In the genomic region with DNA sequence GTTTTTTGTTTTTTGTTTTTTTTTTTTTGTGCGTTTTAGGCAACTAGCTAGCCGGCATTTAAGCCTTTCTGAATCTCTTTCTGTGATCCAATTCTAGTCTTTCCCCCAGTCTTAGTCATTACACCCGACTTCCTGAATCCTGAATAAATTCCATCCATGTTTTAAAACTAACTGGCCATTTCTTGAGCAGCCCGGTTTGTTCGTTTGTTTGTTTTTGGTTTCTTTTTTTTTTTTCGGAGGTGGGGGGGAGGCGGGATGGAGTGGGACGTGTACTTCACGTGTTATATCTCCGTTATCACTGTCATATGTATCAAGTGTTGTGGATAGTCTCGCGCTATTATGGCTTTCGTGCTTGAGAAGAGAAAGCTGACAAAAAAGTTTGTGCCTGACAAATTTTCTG, we compare ENCODE assay signal across 8 mouse cellular contexts. TPM values are rescaled to one million over a fixed set of nuclear protein-coding genes. Genes with fewer than 3 reads are reported as not detected.
DNase-seq lines count a peak whose midpoint lies in the region; ATAC-seq and TF ChIP-seq lines count a peak whose summit lies in the region.

No protein-coding gene starts in this region.

- peak overlapping the region; percentile 53 for H3K4me2 ChIP-seq in hindbrain, embryonic 13.5 days

- no peaks in the 10 kb centered on the region for H3K9me3 ChIP-seq in hindbrain, embryonic 13.5 days

- H3K9ac ChIP-seq in liver, adult 2 months (ENCODE audit: low read depth, low read length): peak overlapping the region; percentile 61
- H3K9ac ChIP-seq in hindbrain, embryonic 13.5 days: no peak overlapping the region; the same call in 1 of the 2 replicates

- intact Hi-C loops in left cerebral cortex, postnatal 36 days (cut with DNase I): no loop called here

- H3K79me2 ChIP-seq in liver, adult 2 months (ENCODE audit: control insufficient read depth, insufficient read depth, low read length): peaks cover 4% of the 10 kb centered on the region; the same call in 1 of the 2 replicates

- no peaks in the 10 kb centered on the region for H3K36me3 ChIP-seq in liver, adult 2 months (ENCODE audit: control insufficient read depth, insufficient read depth, low read length)
- H3K36me3 ChIP-seq in hindbrain, embryonic 13.5 days: no peaks in the 10 kb centered on the region

- H3K4me1 ChIP-seq in liver, adult 2 months (ENCODE audit: control insufficient read depth, insufficient read depth, low read length): peaks cover 1% of the 10 kb centered on the region; the same call in 1 of the 2 replicates
- H3K4me1 ChIP-seq in hindbrain, embryonic 13.5 days (replicated peaks): peaks cover 7% of the 10 kb centered on the region

- TF ChIP-seq CTCF in liver, adult 2 months (IDR thresholded peaks at IDR 0.05; ENCODE audit: low read depth, low read length): no peak

- no peak for TF ChIP-seq POLR2A in liver, adult 2 months (IDR thresholded peaks at IDR 0.05; ENCODE audit: extremely low read depth, insufficient read depth, low read length)

- no peak for DNase-seq in liver, adult 2 months (ENCODE audit: extremely low read depth, low read depth, low spot score)
- no peak for DNase-seq in liver
- DNase-seq in ZHBTc4 (ENCODE audit: low read depth, low spot score): peak; percentile 26
- DNase-seq in mesoderm, embryonic 11.5 days (ENCODE audit: low read depth, low spot score): peak; percentile 21
- no peak for DNase-seq in adrenal gland, postnatal 25 days
- no peak for DNase-seq in left cerebral cortex, postnatal 36 days (ENCODE audit: low spot score in 2 of 2)
- DNase-seq in retina, embryonic 14.5 days (ENCODE audit: low spot score): no peak

- no peaks in the 10 kb centered on the region for H3K27me3 ChIP-seq in liver, adult 2 months (ENCODE audit: control insufficient read depth, insufficient read depth, low read length)
- H3K27me3 ChIP-seq in hindbrain, embryonic 13.5 days: no peaks in the 10 kb centered on the region

- no peak for ATAC-seq in hindbrain, embryonic 13.5 days (ENCODE audit: low FRiP score)

- peak overlapping the region; percentile 68 for H3K4me3 ChIP-seq in liver, adult 2 months (ENCODE audit: insufficient read depth, low read depth, low read length)
- H3K4me3 ChIP-seq in hindbrain, embryonic 13.5 days: peak overlapping the region; percentile 52

- WGBS in liver, adult 2 months: 1% methylated on average over 13 of the region's 13 CpGs
- WGBS in hindbrain, embryonic 13.5 days: 15% methylated on average over 13 of the region's 13 CpGs

- peak overlapping the region; percentile 42 for H3K27ac ChIP-seq in liver, adult 2 months (replicated peaks; ENCODE audit: insufficient read depth, low read depth, low read length)
- no peak overlapping the region for H3K27ac ChIP-seq in hindbrain, embryonic 13.5 days

RNA-seq across cellular contexts. Expression of a gene that starts 0.5 kb away (rescaled TPM):
- total RNA-seq in liver, adult 2 months (2014; rRNA removed): 72.1 and 90.0 TPM in 2 replicates
- 31.4 and 39.7 TPM in 2 replicates for polyA plus RNA-seq in liver, adult 2 months (2012; rRNA removed)
- 43.1 and 45.7 TPM in 2 replicates for polyA plus RNA-seq in hindbrain, embryonic 13.5 days (2015; fragmentation: Nextera tagmentation; extraction: Ambion mirVana)
- 211 and 225 TPM in 2 replicates for total RNA-seq in adrenal gland, postnatal 25 days (2021)
- 10 to 100 TPM; 27.9 to 32.0 TPM for total RNA-seq in left cerebral cortex, postnatal 36 days (2021)

RNA-seq across cellular contexts. Expression of a gene that starts 5.3 kb away (rescaled TPM):
- 0.27 TPM in 1 of 2 replicates, not detected in the other for total RNA-seq in liver, adult 2 months (2014; rRNA removed)
- polyA plus RNA-seq in liver, adult 2 months (2012; rRNA removed): 0.12 TPM in 1 of 2 replicates, not detected in the other
- 86.1 and 94.1 TPM in 2 replicates for polyA plus RNA-seq in hindbrain, embryonic 13.5 days (2015; fragmentation: Nextera tagmentation; extraction: Ambion mirVana)
- 17.8 and 24.4 TPM in 2 replicates for total RNA-seq in adrenal gland, postnatal 25 days (2021)
- 10 to 100 TPM; 38.6 to 41.3 TPM for total RNA-seq in left cerebral cortex, postnatal 36 days (2021)

RNA-seq across cellular contexts. Expression of a gene that starts 50.9 kb away (rescaled TPM):
- 0.46 and 0.67 TPM in 2 replicates for total RNA-seq in liver, adult 2 months (2014; rRNA removed)
- polyA plus RNA-seq in liver, adult 2 months (2012; rRNA removed): 0.57 and 1.5 TPM in 2 replicates
- polyA plus RNA-seq in hindbrain, embryonic 13.5 days (2015; fragmentation: Nextera tagmentation; extraction: Ambion mirVana): 0.69 and 0.84 TPM in 2 replicates
- 25.6 and 27.2 TPM in 2 replicates for total RNA-seq in adrenal gland, postnatal 25 days (2021)
- 1 to 10 TPM in 1 of 2 experiments, under 1 TPM in 1; 0.99 to 1.1 TPM for total RNA-seq in left cerebral cortex, postnatal 36 days (2021)

Comparison
In these comparisons a context has a peak if more than half of its experiments do, and no peak if none do; other contexts are left out.
1. DNase-seq: peak in ZHBTc4 (single experiment) and mesoderm, embryonic 11.5 days (single experiment); none in liver, adult 2 months (single experiment), liver (single experiment), adrenal gland, postnatal 25 days (single experiment), left cerebral cortex, postnatal 36 days (0 of 2) and retina, embryonic 14.5 days (single experiment).
2. RNA of a gene that starts 5.3 kb away (total RNA-seq): 38.6 to 41.3 TPM in left cerebral cortex, postnatal 36 days and 17.8 to 24.4 TPM in adrenal gland, postnatal 25 days; 0.27 TPM in liver, adult 2 months; every median in the first group is over 10 times any median in the second.
3. RNA of a gene that starts 50.9 kb away (total RNA-seq): 25.6 to 27.2 TPM in adrenal gland, postnatal 25 days; 0.99 to 1.1 TPM in left cerebral cortex, postnatal 36 days and 0.46 to 0.67 TPM in liver, adult 2 months; every median in the first group is over 10 times any median in the second.